Mouse (Mus musculus) embryonic facial prominence, embryonic 12.5 days (tissue): ENCODE measurements at regions not wholly inside any gene's neighbourhood (a gene's known extent, or its start where the extent isn't known, plus 50 kb on each side); places are given as distances from the start of the nearest gene placed in this dataset.

Experiments
- ATAC-seq: fragments of 200-750 bp; cut with Nextera tagmentation; 2 replicates; pipeline ENCODE4 v1.8.0; 2017; ENCODE audit not compliant: insufficient number of reproducible peaks, insufficient read depth, low FRiP score, low TSS enrichment
- H3K27ac ChIP-seq: fragments of 300-500 bp; sonication (generic); 2 replicates; pipeline ENCODE4 v1.5.1; 2016; ENCODE audit warnings: mild to moderate bottlenecking
- H3K27me3 ChIP-seq: fragments of 300-500 bp; sonication (generic); 2 replicates; pipeline ENCODE4 v1.6.1; 2016; ENCODE audit warnings: mild to moderate bottlenecking, moderate library complexity
- H3K36me3 ChIP-seq: fragments of 300-500 bp; sonication (generic); 2 replicates; pipeline ENCODE4 v1.6.1; 2016; ENCODE audit warnings: mild to moderate bottlenecking
- H3K4me1 ChIP-seq: fragments of 300-500 bp; sonication (generic); 2 replicates; pipeline ENCODE4 v1.6.1; 2016
- H3K4me2 ChIP-seq: fragments of 300-500 bp; sonication (generic); replicated peaks from 2 replicates; pipeline ENCODE4 v1.6.1; 2016; ENCODE audit warnings: mild to moderate bottlenecking, moderate library complexity
- H3K4me3 ChIP-seq: fragments of 300-500 bp; sonication (generic); 2 replicates; pipeline ENCODE4 v1.5.1; 2016; ENCODE audit warnings: mild to moderate bottlenecking
- H3K9ac ChIP-seq: fragments of 300-500 bp; sonication (generic); 2 replicates; pipeline ENCODE4 v1.6.1; 2016; ENCODE audit warnings: mild to moderate bottlenecking, moderate library complexity
- H3K9me3 ChIP-seq: fragments of 300-500 bp; sonication (generic); 2 replicates; pipeline ENCODE4 v1.6.1; 2016; ENCODE audit warnings: mild to moderate bottlenecking, moderate library complexity
- WGBS: fragments of 180-500 bp; shearing (Covaris S2); methylation state at CpG from one replicate; pipeline ENCODE4 v1.1.7; 2016; 5-methylcytosine and 5-hydroxymethylcytosine counted together

DNA sequence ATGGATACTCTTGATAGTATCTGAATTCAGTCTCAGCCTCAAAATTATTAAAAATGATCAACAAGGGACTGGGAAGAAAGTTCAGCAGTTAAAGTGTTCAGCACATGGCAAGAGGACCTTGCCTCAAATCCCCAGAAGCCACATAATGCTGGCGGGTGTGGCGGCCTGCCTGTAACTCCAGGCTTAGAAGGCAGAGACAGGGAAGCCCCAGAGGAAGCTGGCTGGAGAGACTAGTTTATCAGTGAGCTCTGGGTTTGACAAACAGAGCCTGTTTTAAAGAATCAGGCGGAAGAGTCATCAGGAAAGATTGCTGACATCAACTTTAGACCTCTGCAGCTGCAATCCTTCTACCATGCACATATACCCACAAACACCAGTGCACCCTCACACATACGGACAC, 52.1 kb upstream of the Fyn start:
- 56% methylated on average over 4 of the region's 4 CpGs for WGBS
- H3K36me3 ChIP-seq, result no peaks in the 10 kb centered on the region
- no peak for ATAC-seq
- H3K4me3 ChIP-seq, result no peak overlapping the region
- H3K4me1 ChIP-seq, result peaks cover 10% of the 10 kb centered on the region
- H3K27me3 ChIP-seq, result no peaks in the 10 kb centered on the region
- no peak overlapping the region for H3K9ac ChIP-seq
- no peak overlapping the region for H3K4me2 ChIP-seq
- no peaks in the 10 kb centered on the region for H3K9me3 ChIP-seq
- H3K27ac ChIP-seq, result no peak overlapping the region

GRCm38 (mm10) chr10:39315434-39316174, 53.1 kb upstream of the Fyn start:
- H3K4me3 ChIP-seq, result no peak overlapping the region
- no peak for ATAC-seq
- no peak overlapping the region for H3K27ac ChIP-seq
- no peak overlapping the region for H3K9ac ChIP-seq
- H3K36me3 ChIP-seq, result no peaks in the 10 kb centered on the region
- no peaks in the 10 kb centered on the region for H3K9me3 ChIP-seq
- 86% methylated on average over 6 of the region's 6 CpGs for WGBS
- H3K4me2 ChIP-seq, result no peak overlapping the region
- peaks cover under 1% of the 10 kb centered on the region for H3K4me1 ChIP-seq
- H3K27me3 ChIP-seq, result no peaks in the 10 kb centered on the region

DNA sequence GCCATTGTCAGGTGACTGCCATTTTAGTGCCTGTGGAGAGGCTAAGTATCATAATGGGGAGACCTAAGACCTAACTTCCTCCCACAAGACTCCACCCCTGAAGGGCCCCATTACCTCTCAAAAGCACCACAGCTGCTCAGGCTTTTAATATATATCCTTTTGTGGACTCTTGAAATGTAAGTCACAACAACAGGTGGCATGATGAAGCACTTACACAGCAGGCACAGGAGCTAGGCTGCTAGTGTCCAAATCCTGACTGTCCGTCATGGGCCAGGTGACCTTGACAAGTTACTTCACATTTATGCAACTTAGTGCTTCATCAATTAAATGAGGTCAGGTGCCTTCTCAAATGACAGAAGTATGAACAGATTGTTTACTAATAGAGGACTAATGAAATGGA, 57.2 kb upstream of the Fyn start:
- Histone ChIP-seq H3K4me2 (no peak overlapping the region), H3K27ac (no peak overlapping the region), H3K9me3 (no peaks in the 10 kb centered on the region), H3K27me3 (no peaks in the 10 kb centered on the region), H3K4me3 (no peak overlapping the region), H3K9ac (no peak overlapping the region), H3K36me3 (no peaks in the 10 kb centered on the region), H3K4me1 (no peaks in the 10 kb centered on the region)
- no peak for ATAC-seq
- WGBS, result 83% methylated on average over 1 of the region's 1 CpGs

GRCm38 (mm10) chr10:39308535-39308934, 60.1 kb upstream of the Fyn start:
- no peak overlapping the region for H3K27ac ChIP-seq
- no peaks in the 10 kb centered on the region for H3K9me3 ChIP-seq
- 66% methylated on average over 1 of the region's 1 CpGs for WGBS
- H3K27me3 ChIP-seq, result no peaks in the 10 kb centered on the region
- no peak overlapping the region for H3K4me2 ChIP-seq
- no peaks in the 10 kb centered on the region for H3K4me1 ChIP-seq
- H3K4me3 ChIP-seq, result no peak overlapping the region
- no peaks in the 10 kb centered on the region for H3K36me3 ChIP-seq
- no peak for ATAC-seq
- H3K9ac ChIP-seq, result no peak overlapping the region

GRCm38 (mm10) chr10:39292703-39293496, 75.8 kb upstream of the Fyn start:
- Histone ChIP-seq H3K36me3 (no peaks in the 10 kb centered on the region), H3K4me3 (no peak overlapping the region), H3K4me2 (no peak overlapping the region), H3K9ac (no peak overlapping the region), H3K9me3 (no peaks in the 10 kb centered on the region), H3K27ac (no peak overlapping the region), H3K27me3 (no peaks in the 10 kb centered on the region), H3K4me1 (peaks cover 27% of the 10 kb centered on the region)
- 49% methylated on average over 11 of the region's 11 CpGs for WGBS
- ATAC-seq, result no peak

DNA sequence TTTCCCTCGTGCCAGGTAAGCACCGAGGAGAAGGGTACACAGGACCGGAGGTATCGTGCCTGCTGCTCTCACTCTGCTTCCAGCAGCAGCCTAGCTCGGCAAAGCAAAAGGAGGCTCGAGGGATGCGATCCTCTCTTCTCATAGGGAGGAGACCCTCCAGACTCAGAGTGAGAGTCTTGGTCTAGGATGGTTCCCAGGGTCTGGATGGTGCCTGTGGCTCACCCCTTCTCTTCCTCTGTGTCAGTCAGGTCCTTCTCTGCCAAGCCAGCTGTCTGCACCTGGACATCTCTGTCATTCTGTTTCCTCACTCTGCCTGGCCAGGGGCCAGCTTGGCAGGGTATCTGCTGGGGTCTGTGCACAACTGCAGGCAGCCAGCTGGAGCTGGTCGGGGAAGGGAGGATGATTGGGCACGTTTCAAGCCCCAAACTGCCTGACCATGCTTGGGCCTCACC, 76.9 kb upstream of the Fyn start:
- Histone ChIP-seq H3K27ac (peak overlapping the region; percentile 70; the same call in 1 of the 2 replicates), H3K27me3 (no peaks in the 10 kb centered on the region), H3K4me2 (no peak overlapping the region), H3K4me1 (peaks cover 27% of the 10 kb centered on the region), H3K9ac (no peak overlapping the region), H3K4me3 (no peak overlapping the region), H3K9me3 (no peaks in the 10 kb centered on the region), H3K36me3 (no peaks in the 10 kb centered on the region)
- ATAC-seq, result no peak
- WGBS, result 73% methylated on average over 9 of the region's 9 CpGs

DNA sequence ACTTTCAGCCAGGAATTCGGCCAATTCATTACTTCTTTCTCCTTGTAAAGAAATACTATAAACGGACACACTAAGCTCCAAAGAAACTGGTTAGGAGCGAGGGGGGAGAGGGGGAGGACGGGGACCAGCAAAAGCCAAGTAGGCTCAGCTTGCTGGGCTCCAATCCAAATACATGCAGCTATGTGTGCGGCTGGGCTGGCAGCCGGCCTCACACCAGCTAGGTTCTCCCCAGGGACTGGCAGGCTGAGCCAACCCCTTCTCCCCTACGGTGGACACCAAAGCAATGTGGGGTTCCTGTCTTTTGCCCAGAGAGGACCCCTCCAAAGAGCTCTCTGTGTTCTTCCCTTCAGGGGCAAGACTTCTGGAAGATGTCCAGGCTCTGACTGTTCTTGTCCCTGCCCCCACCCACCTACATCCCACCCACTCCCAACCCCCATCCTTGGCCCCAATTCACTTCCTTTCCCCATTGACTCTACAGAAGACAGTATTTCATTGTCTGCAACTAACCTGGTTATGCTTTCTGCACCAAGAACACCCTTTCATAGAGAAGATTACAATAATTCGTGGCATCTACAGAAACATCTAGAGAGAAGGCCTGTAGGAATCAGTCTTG, 77.4 kb upstream of the Fyn start:
- peak overlapping the region; percentile 70; the same call in 1 of the 2 replicates for H3K27ac ChIP-seq
- H3K4me2 ChIP-seq, result no peak overlapping the region
- 55% methylated on average over 8 of the region's 8 CpGs for WGBS

DNA sequence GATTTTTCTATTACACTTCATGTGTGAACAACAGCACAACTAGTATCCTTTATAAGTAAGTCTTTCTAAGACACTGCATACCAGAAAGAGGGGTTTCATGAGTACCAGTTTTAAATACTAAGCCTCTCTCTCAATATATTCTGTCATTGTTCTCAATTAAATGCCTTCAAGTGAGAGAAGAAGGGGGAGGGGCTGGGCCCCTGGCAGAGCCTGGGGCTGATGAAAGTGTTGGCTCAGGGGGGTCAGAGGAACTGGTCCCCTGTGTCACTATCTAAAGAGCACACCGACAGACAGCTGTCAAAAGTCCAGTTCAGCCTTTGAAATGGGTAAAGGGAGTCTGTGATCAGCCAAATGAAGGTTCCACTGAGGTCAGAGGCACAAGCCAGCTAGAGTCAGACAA, 78.4 kb upstream of the Fyn start:
- Histone ChIP-seq H3K4me2 (no peak overlapping the region), H3K36me3 (no peaks in the 10 kb centered on the region), H3K9ac (no peak overlapping the region), H3K4me3 (no peak overlapping the region), H3K27me3 (no peaks in the 10 kb centered on the region), H3K4me1 (peaks cover 27% of the 10 kb centered on the region), H3K27ac (no peak overlapping the region), H3K9me3 (no peaks in the 10 kb centered on the region)
- ATAC-seq, result no peak
- 30% methylated on average over 1 of the region's 1 CpGs for WGBS

More for the DNA sequence above, 77.4 kb upstream of the Fyn start:
- no peaks in the 10 kb centered on the region for H3K27me3 ChIP-seq
- H3K36me3 ChIP-seq, result no peaks in the 10 kb centered on the region
- 0 out of 2 replicates have a peak, but pooled peaks have one; percentile 41 for ATAC-seq
- no peak overlapping the region for H3K4me3 ChIP-seq
- no peak overlapping the region for H3K9ac ChIP-seq
- H3K9me3 ChIP-seq, result no peaks in the 10 kb centered on the region
- peaks cover 27% of the 10 kb centered on the region for H3K4me1 ChIP-seq

- 84% methylated on average over 14 of the region's 14 CpGs for WGBS
These were observed 88.2 kb upstream of the Fyn start for GRCm38 (mm10) chr10:39280366-39281000.

GRCm38 (mm10) chr10:39274202-39274601, 94.5 kb upstream of the Fyn start:
- Histone ChIP-seq H3K4me1 (no peaks in the 10 kb centered on the region), H3K9me3 (no peaks in the 10 kb centered on the region), H3K4me3 (no peak overlapping the region), H3K36me3 (no peaks in the 10 kb centered on the region), H3K27ac (no peak overlapping the region), H3K27me3 (no peaks in the 10 kb centered on the region), H3K9ac (no peak overlapping the region), H3K4me2 (no peak overlapping the region)
- WGBS, result 19% methylated on average over 2 of the region's 2 CpGs
- ATAC-seq, result no peak

More at GRCm38 (mm10) chr10:39280366-39281000, 88.2 kb upstream of the Fyn start:
- ATAC-seq, result no peak
- Histone ChIP-seq H3K36me3 (no peaks in the 10 kb centered on the region), H3K9ac (no peak overlapping the region), H3K27me3 (no peaks in the 10 kb centered on the region), H3K27ac (no peak overlapping the region), H3K4me3 (no peak overlapping the region), H3K9me3 (no peaks in the 10 kb centered on the region), H3K4me2 (no peak overlapping the region), H3K4me1 (no peaks in the 10 kb centered on the region)

GRCm38 (mm10) chr10:39273426-39273825, 95.2 kb upstream of the Fyn start:
- Histone ChIP-seq H3K27ac (no peak overlapping the region), H3K36me3 (no peaks in the 10 kb centered on the region), H3K27me3 (no peaks in the 10 kb centered on the region), H3K9ac (no peak overlapping the region), H3K4me2 (no peak overlapping the region), H3K9me3 (no peaks in the 10 kb centered on the region), H3K4me3 (no peak overlapping the region), H3K4me1 (no peaks in the 10 kb centered on the region)
- 61% methylated on average over 4 of the region's 4 CpGs for WGBS
- ATAC-seq, result no peak
